Mouse (Mus musculus): ENCODE data around the gene Ifna6. TPM values are rescaled to one million over a fixed set of nuclear protein-coding genes. Genes with fewer than 3 reads are reported as not detected.

Gene Ifna6
- polyA plus RNA-seq, 1 experiment, result not detected

- TF ChIP-seq POLR2A (IDR thresholded peaks at IDR 0.05; ENCODE audit: borderline replicate concordance, extremely low read depth, low read depth, low read length) (no peak), CTCF (IDR thresholded peaks at IDR 0.05; ENCODE audit: insufficient read depth, low read length) (no peak)
Measured at GRCm38 (mm10) chr4:88875435-88876095, 48.3 kb downstream of the Ifna6 start.

DNA sequence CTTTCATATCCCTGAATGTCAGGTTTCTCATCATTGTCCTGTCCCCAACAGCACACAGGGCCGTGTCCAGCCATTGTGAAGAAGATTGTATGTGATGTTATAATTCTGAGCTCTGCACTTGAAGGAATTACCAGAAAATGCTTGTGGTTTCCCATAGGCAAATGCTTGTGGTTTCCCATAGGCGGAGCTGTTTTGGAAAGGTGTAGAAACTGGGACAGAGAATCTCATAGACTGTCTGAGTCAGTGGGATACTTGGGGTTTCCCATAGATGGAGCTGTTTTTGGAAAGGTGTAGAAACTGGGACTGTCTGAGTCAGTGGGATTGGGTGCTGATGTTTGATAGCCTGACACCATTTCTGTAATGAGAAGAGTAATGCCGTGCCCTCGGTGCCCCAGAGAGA, 49.3 kb downstream of the Ifna6 start:
- TF ChIP-seq CTCF (IDR thresholded peaks at IDR 0.05; ENCODE audit: insufficient read depth, low read length), result no peak
- TF ChIP-seq POLR2A (IDR thresholded peaks at IDR 0.05; ENCODE audit: borderline replicate concordance, extremely low read depth, low read depth, low read length), result no peak
- WGBS, result 81% methylated on average over 4 of the region's 4 CpGs
- H3K4me3 ChIP-seq (replicated peaks; ENCODE audit: extremely low read depth, low read depth, low read length), result no peak overlapping the region

More at GRCm38 (mm10) chr4:88875435-88876095, 48.3 kb downstream of the Ifna6 start:
- DNase-seq, result no peak
- Histone ChIP-seq H3K4me1 (ENCODE audit: control insufficient read depth, insufficient read depth, low read length) (no peaks in the 10 kb centered on the region), H3K4me3 (replicated peaks; ENCODE audit: extremely low read depth, low read depth, low read length) (no peak overlapping the region)
- WGBS, result 56% methylated on average over 4 of the region's 4 CpGs

More for the DNA sequence above, 49.3 kb downstream of the Ifna6 start:
- no peak for DNase-seq
- H3K4me1 ChIP-seq (ENCODE audit: control insufficient read depth, insufficient read depth, low read length), result no peaks in the 10 kb centered on the region

Other genes with a start within 250 kb of the Ifna6 start
- not detected in 2 replicates for gene Ifna9, start 235.0 kb upstream of the Ifna6 start, polyA plus RNA-seq (2012; rRNA removed)
- not detected in 2 replicates for gene Ifna12, start 224.0 kb upstream of the Ifna6 start, polyA plus RNA-seq (2012; rRNA removed)
- gene C87499, start 193.0 kb upstream of the Ifna6 start, polyA plus RNA-seq (2012; rRNA removed), result not detected in 2 replicates
- not detected in 2 replicates for gene Ifna13, start 183.0 kb upstream of the Ifna6 start, polyA plus RNA-seq (2012; rRNA removed)
- gene Ifna16, start 150.5 kb upstream of the Ifna6 start, polyA plus RNA-seq (2012; rRNA removed), result not detected in 2 replicates
- gene Ifna2, start 143.5 kb upstream of the Ifna6 start, polyA plus RNA-seq (2012; rRNA removed), result not detected in 2 replicates
- gene Ifnab, start 136.1 kb upstream of the Ifna6 start, polyA plus RNA-seq (2012; rRNA removed), result not detected in 2 replicates
- 0.19 and 0.33 TPM in 2 replicates for gene Gm26566, start 105.6 kb upstream of the Ifna6 start, polyA plus RNA-seq (2012; rRNA removed)
- gene Klhl9, start 105.0 kb upstream of the Ifna6 start, polyA plus RNA-seq (2012; rRNA removed), result 19.6 and 19.7 TPM in 2 replicates
- gene Gm13271, start 72.5 kb upstream of the Ifna6 start, polyA plus RNA-seq (2012; rRNA removed), result not detected in 2 replicates
- not detected in 2 replicates for gene Gm13283, start 67.3 kb upstream of the Ifna6 start, polyA plus RNA-seq (2012; rRNA removed)
- not detected in 2 replicates for gene Gm13290, start 53.6 kb upstream of the Ifna6 start, polyA plus RNA-seq (2012; rRNA removed)
- not detected in 2 replicates for gene Gm13289, start 50.5 kb upstream of the Ifna6 start, polyA plus RNA-seq (2012; rRNA removed)
- gene Gm13272, start 47.6 kb upstream of the Ifna6 start, polyA plus RNA-seq (2012; rRNA removed), result not detected in 2 replicates
- not detected in 2 replicates for gene Ifnz, start 45.3 kb upstream of the Ifna6 start, polyA plus RNA-seq (2012; rRNA removed)
- gene Gm13276, start 41.7 kb upstream of the Ifna6 start, polyA plus RNA-seq (2012; rRNA removed), result not detected in 2 replicates
- gene Gm13277, start 38.8 kb upstream of the Ifna6 start, polyA plus RNA-seq (2012; rRNA removed), result not detected in 2 replicates
- not detected in 2 replicates for gene Gm13278, start 35.9 kb upstream of the Ifna6 start, polyA plus RNA-seq (2012; rRNA removed)
- not detected in 2 replicates for gene Gm13275, start 32.9 kb upstream of the Ifna6 start, polyA plus RNA-seq (2012; rRNA removed)
- gene Gm13279, start 30.0 kb upstream of the Ifna6 start, polyA plus RNA-seq (2012; rRNA removed), result not detected in 2 replicates
- gene Gm13285, start 27.8 kb upstream of the Ifna6 start, polyA plus RNA-seq (2012; rRNA removed), result not detected in 2 replicates
- gene Gm13287, start 24.2 kb upstream of the Ifna6 start, polyA plus RNA-seq (2012; rRNA removed), result not detected in 2 replicates
- gene Gm13288, start 21.9 kb upstream of the Ifna6 start, polyA plus RNA-seq (2012; rRNA removed), result not detected in 2 replicates
- gene Ifna7, start 11.2 kb upstream of the Ifna6 start, polyA plus RNA-seq (2012; rRNA removed), result not detected in 2 replicates
- gene Ifna11, start 7.5 kb upstream of the Ifna6 start, polyA plus RNA-seq (2012; rRNA removed), result not detected in 2 replicates
- not detected in 2 replicates for gene Ifna5, start 8.1 kb downstream of the Ifna6 start, polyA plus RNA-seq (2012; rRNA removed)
- gene Ifna4, start 14.4 kb downstream of the Ifna6 start, polyA plus RNA-seq (2012; rRNA removed), result not detected in 2 replicates
- not detected in 2 replicates for gene Ifna1, start 22.7 kb downstream of the Ifna6 start, polyA plus RNA-seq (2012; rRNA removed)
- not detected in 2 replicates for gene Ifne, start 52.8 kb downstream of the Ifna6 start, polyA plus RNA-seq (2012; rRNA removed)